Mouse (Mus musculus): ENCODE results near the gene Shc2. TPM values are rescaled to one million over a fixed set of nuclear protein-coding genes. Genes with fewer than 3 reads are reported as not detected.

Gene Shc2
- 16.7 and 22.8 TPM in 2 replicates for polyA plus RNA-seq (2014; fragmentation: Nextera tagmentation; extraction: Ambion mirVana)

DNA sequence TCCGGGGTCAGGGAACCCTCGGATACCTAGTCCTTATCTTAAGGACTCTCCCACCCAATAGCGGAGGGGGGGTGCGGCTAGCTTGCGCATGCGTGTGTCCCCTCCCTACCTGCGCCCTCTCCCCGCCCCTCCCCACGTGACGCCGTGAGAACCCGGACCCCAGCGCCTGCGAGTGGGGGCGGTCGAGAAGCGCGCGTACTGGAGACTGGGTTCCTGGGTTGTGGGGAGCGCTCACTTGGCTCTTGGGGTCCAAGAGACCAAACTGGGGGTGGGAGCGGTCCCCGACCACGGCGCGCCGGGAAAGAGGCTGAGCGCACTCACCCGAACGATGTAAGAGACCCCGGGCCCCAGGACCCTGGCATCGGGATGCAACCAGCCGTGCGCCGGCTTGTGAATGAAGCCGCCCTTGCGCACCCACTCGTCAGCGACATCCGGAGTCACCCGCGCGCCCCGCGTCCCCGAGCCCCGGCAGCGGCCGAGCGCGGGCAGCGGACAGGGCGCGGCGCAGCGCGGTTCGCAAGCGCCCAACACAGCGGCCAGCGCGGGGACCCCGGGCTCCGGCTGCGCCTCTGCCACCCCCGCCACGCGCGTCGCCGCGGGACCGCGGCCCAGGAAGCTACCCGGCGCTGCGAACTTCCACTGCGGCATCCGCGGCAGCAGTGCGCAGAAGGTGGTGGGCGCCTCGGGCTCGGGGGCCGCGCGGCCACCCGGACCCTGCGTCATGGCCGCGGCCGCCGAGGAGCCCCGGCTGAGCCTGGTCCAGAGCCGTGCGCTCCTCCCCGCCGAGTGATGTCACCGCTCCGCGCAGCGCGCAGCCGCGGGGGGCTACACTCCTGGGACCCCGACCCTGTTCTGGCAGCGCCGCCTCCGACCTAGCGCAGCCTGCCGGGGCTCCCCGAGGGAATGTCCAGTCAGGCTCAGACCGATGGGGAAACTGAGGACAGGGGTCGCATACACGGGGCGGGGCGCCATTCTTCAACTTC lies at the start of gene Shc2:
Gene Shc2 (minus strand): TSS at position 791 of the 983 bp plus-strand sequence.
- H3K4me1 ChIP-seq (ENCODE audit: control insufficient read depth, insufficient read depth, low read length) = peaks cover 13% of the 10 kb centered on the region; the same call in 1 of the 2 replicates
- no peaks in the 10 kb centered on the region for H3K9me3 ChIP-seq (ENCODE audit: control insufficient read depth, low read length)
- peaks cover 8% of the 10 kb centered on the region; the same call in 1 of the 2 replicates for H3K27me3 ChIP-seq (ENCODE audit: control insufficient read depth, insufficient read depth, low read length)
- H3K27ac ChIP-seq (ENCODE audit: low read depth, low read length) = peak within 1 kb of the TSS; percentile 94
- WGBS = under 1% methylated on average over 103 of the region's 116 CpGs
- peak within 1 kb of the TSS; percentile 79 for H3K4me3 ChIP-seq (ENCODE audit: low read depth, low read length)
- H3K36me3 ChIP-seq (ENCODE audit: control insufficient read depth, insufficient read depth, low read length) = no peaks in the 10 kb centered on the region
- H3K9ac ChIP-seq (replicated peaks; ENCODE audit: low read depth, low read length) = peak within 1 kb of the TSS; percentile 89
- ATAC-seq (ENCODE audit: low read depth) = peak; percentile 91
- peak within 1 kb of the TSS; percentile 78 for H3K4me2 ChIP-seq (ENCODE audit: low read depth, low read length)

DNA sequence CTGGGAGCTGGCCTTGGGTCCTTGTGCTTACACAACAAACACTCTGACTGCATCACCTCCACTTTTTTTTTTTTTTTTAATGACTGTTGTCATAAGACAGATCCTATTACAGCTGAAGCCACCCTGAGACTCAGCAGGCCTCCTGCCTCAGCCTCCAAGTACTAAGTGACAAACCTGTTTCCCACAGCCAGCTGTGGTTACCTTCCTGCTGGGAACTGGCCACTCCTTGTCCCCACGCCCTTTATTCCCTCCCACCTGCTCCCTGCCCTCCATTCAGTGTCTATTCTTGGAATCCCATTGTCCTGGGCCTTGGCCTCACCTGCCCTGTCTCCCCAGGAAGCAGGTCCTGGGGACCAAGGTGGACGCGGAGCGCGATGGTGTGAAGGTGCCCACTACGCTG lies 49.8 kb upstream of the Shc2 start:
- H3K4me3 ChIP-seq (ENCODE audit: low read depth, low read length) = no peak overlapping the region
- no peaks in the 10 kb centered on the region for H3K9me3 ChIP-seq (ENCODE audit: control insufficient read depth, low read length)
- WGBS = 97% methylated on average over 6 of the region's 6 CpGs
- H3K4me2 ChIP-seq (ENCODE audit: low read depth, low read length) = no peak overlapping the region
- H3K27ac ChIP-seq (ENCODE audit: low read depth, low read length) = no peak overlapping the region
- no peaks in the 10 kb centered on the region for H3K27me3 ChIP-seq (ENCODE audit: control insufficient read depth, insufficient read depth, low read length)
- peaks cover 12% of the 10 kb centered on the region for H3K4me1 ChIP-seq (ENCODE audit: control insufficient read depth, insufficient read depth, low read length)
- H3K36me3 ChIP-seq (ENCODE audit: control insufficient read depth, insufficient read depth, low read length) = peaks cover 34% of the 10 kb centered on the region
- no peak overlapping the region for H3K9ac ChIP-seq (replicated peaks; ENCODE audit: low read depth, low read length)
- no peak for ATAC-seq (ENCODE audit: low read depth)

DNA sequence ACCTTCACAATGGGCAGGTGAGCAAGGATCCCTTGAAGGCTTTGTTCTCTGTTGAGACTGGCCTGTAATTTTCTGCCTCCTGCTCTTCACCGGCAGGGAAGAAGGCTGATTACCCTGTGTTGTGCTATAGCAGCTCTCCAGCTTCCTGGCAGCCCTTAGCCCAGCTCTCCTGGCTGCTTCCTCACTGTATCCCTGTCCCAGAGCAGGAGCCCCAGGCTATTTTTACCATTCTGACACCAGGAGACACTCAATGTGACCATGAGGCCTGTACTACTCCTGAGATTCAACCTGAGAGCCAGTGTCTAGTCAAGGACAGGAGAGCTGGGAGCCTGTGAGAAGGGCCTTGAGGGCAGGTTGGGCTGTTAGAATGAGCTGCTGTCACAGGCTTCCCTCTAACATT lies 49.0 kb upstream of the Shc2 start:
- H3K4me1 ChIP-seq (ENCODE audit: control insufficient read depth, insufficient read depth, low read length) = peaks cover 12% of the 10 kb centered on the region
- H3K9me3 ChIP-seq (ENCODE audit: control insufficient read depth, low read length) = no peaks in the 10 kb centered on the region
- H3K4me3 ChIP-seq (ENCODE audit: low read depth, low read length) = no peak overlapping the region
- H3K9ac ChIP-seq (replicated peaks; ENCODE audit: low read depth, low read length) = no peak overlapping the region
- no peaks in the 10 kb centered on the region for H3K27me3 ChIP-seq (ENCODE audit: control insufficient read depth, insufficient read depth, low read length)
- no peak overlapping the region for H3K4me2 ChIP-seq (ENCODE audit: low read depth, low read length)
- ATAC-seq (ENCODE audit: low read depth) = no peak
- peaks cover 34% of the 10 kb centered on the region for H3K36me3 ChIP-seq (ENCODE audit: control insufficient read depth, insufficient read depth, low read length)
- H3K27ac ChIP-seq (ENCODE audit: low read depth, low read length) = no peak overlapping the region
- 93% methylated on average over 1 of the region's 1 CpGs for WGBS

DNA sequence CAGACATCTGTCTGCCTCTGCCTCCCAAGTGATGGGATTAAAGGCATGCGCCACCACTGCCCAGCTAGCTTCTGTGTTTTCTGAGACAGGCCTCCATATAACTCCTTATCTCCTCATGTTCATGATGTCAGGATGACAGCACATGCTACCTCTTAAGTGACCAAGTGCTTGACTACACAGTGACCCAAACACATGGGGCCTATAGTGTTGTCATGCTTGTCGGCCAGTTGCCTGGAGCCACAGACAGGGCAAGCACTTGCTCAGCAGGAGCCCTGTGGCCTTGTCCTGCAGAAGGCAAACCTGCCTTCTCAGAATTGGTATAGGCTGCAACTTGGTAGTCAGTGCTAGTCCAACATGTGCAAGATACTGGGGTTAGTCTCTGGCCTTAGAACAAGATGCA lies 48.5 kb upstream of the Shc2 start:
- Histone ChIP-seq H3K9ac (replicated peaks; ENCODE audit: low read depth, low read length) (no peak overlapping the region), H3K9me3 (ENCODE audit: control insufficient read depth, low read length) (no peaks in the 10 kb centered on the region), H3K27ac (ENCODE audit: low read depth, low read length) (no peak overlapping the region), H3K4me3 (ENCODE audit: low read depth, low read length) (no peak overlapping the region), H3K27me3 (ENCODE audit: control insufficient read depth, insufficient read depth, low read length) (no peaks in the 10 kb centered on the region), H3K36me3 (ENCODE audit: control insufficient read depth, insufficient read depth, low read length) (peaks cover 34% of the 10 kb centered on the region), H3K4me1 (ENCODE audit: control insufficient read depth, insufficient read depth, low read length) (peaks cover 13% of the 10 kb centered on the region), H3K4me2 (ENCODE audit: low read depth, low read length) (no peak overlapping the region)
- WGBS = 91% methylated on average over 2 of the region's 2 CpGs
- no peak for ATAC-seq (ENCODE audit: low read depth)

DNA sequence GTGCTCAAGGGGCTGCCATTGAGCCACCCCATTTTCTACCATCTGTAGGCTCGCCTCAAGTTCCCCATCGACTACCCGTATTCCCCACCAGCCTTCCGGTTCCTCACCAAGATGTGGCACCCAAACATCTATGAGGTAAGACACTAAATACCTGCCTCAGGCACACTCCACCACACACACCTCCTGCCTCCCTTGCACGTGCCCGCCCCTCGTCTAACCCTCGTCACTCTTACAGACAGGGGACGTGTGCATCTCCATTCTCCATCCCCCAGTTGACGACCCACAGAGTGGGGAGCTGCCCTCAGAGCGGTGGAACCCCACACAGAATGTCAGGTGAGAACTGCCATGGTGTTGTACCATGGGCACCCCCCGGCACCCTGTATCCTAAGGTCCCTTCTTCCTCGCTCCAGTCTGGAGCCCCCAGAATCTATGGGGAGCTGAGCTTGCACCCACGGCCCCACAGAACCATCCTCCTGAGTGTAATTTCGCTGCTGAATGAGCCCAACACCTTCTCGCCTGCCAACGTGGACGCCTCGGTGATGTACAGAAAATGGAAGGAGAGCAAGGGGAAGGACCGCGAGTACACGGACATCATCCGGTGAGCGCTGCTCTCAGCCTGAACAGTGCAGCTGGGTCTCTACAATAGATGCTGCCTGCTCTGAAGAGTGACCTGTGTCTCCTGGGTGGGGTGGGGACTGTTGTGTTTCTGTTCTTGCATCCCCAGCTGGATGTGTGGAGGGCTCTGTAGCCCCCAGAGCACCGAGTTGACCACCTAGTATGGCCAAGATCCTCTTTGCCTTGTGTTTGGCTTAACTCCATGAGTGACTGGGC lies 47.3 kb upstream of the Shc2 start:
- WGBS = 95% methylated on average over 25 of the region's 25 CpGs
- Histone ChIP-seq H3K4me2 (ENCODE audit: low read depth, low read length) (no peak overlapping the region), H3K27ac (ENCODE audit: low read depth, low read length) (no peak overlapping the region), H3K27me3 (ENCODE audit: control insufficient read depth, insufficient read depth, low read length) (no peaks in the 10 kb centered on the region), H3K36me3 (ENCODE audit: control insufficient read depth, insufficient read depth, low read length) (peaks cover 34% of the 10 kb centered on the region), H3K9ac (replicated peaks; ENCODE audit: low read depth, low read length) (no peak overlapping the region), H3K4me1 (ENCODE audit: control insufficient read depth, insufficient read depth, low read length) (peaks cover 17% of the 10 kb centered on the region), H3K9me3 (ENCODE audit: control insufficient read depth, low read length) (no peaks in the 10 kb centered on the region), H3K4me3 (ENCODE audit: low read depth, low read length) (no peak overlapping the region)
- no peak for ATAC-seq (ENCODE audit: low read depth)

DNA sequence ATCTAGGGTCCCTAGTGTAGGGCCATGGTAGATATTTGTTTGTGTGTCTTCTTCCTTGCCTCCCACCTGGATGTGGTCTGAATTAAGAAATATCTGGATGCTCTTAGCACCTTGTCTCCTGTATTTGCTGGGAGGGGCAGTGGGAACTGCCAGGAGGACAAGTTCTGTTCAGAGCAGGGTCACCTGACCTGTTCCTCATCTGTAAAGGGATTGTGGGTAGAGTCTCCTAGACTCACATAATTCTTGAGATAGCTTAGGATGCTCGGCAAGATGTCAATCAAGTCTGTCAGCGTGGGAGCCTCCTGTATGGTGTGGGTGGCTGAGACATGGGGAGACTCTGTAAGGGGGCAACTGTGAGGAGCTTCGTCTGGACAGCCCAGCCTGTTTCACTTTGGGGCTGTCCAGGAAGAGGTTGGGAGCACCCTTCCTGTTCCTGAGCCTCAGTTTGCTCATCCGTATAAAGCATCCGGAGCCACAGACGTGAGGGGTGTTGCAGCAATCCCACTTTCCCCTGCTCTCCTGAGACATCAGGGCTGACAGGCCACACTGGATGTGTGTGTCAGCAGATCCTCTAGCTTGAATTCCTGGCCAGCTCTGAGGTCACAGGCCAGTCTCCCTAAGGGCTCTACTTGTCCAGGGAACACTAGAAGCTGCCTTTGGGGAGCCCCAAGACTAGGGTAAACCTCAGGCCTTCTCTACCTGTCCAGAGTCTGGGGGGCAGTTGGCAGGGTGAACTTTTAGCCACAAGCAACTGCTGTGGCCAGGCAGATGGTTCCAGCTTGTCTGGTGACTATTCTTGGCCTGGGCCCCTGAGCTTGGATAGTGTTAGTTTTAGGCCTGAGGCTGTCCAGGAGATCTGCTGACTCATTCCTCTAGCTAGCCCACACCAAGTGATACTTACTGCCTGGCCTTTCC lies 46.3 kb upstream of the Shc2 start:
- no peak for ATAC-seq (ENCODE audit: low read depth)
- 87% methylated on average over 6 of the region's 6 CpGs for WGBS
- H3K36me3 ChIP-seq (ENCODE audit: control insufficient read depth, insufficient read depth, low read length) = peaks cover 34% of the 10 kb centered on the region
- no peak overlapping the region for H3K27ac ChIP-seq (ENCODE audit: low read depth, low read length)
- H3K4me3 ChIP-seq (ENCODE audit: low read depth, low read length) = peak overlapping the region; percentile 65; the same call in 1 of the 2 replicates
- peaks cover 17% of the 10 kb centered on the region for H3K4me1 ChIP-seq (ENCODE audit: control insufficient read depth, insufficient read depth, low read length)
- H3K9me3 ChIP-seq (ENCODE audit: control insufficient read depth, low read length) = no peaks in the 10 kb centered on the region
- H3K9ac ChIP-seq (replicated peaks; ENCODE audit: low read depth, low read length) = peak overlapping the region; percentile 74; the same call in 1 of the 2 replicates
- H3K27me3 ChIP-seq (ENCODE audit: control insufficient read depth, insufficient read depth, low read length) = no peaks in the 10 kb centered on the region
- H3K4me2 ChIP-seq (ENCODE audit: low read depth, low read length) = peak overlapping the region; percentile 89

DNA sequence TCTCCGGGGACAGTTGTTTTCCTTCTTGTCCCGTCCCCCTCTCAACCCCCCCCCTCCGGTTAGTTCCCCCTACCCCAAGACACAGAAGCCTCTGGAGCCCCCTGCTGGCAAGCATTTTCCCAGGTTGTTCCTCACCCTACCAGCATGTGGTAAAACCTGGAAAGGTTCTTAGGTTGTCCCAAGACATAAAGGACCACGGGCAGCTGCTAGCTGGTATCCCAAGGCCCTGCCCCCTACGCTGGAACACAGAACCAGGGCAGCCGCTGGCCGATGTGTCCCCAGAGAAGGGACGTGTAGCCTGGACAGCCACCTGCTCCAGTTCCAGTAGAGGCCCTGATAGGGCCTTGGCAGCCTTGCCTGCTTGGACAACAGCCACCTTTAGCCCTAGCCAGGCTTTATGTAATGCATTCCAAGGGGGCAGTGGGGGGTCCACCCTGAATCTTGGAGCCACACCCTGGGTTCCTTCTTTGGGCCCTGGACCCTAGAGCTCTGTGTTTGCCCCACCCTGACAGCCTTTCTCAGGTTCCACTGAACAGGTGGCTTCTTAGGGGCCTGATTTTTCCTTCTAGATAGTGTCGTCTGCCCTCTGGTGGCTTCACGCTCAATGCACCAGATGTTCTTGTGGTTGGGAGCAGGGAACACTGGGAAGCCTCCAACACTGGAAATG lies 45.3 kb upstream of the Shc2 start:
- Histone ChIP-seq H3K4me3 (ENCODE audit: low read depth, low read length) (peak overlapping the region; percentile 65), H3K9me3 (ENCODE audit: control insufficient read depth, low read length) (no peaks in the 10 kb centered on the region), H3K27me3 (ENCODE audit: control insufficient read depth, insufficient read depth, low read length) (no peaks in the 10 kb centered on the region), H3K27ac (ENCODE audit: low read depth, low read length) (no peak overlapping the region; the same call in 1 of the 2 replicates), H3K4me1 (ENCODE audit: control insufficient read depth, insufficient read depth, low read length) (peaks cover 17% of the 10 kb centered on the region), H3K9ac (replicated peaks; ENCODE audit: low read depth, low read length) (peak overlapping the region; percentile 74), H3K36me3 (ENCODE audit: control insufficient read depth, insufficient read depth, low read length) (peaks cover 28% of the 10 kb centered on the region), H3K4me2 (ENCODE audit: low read depth, low read length) (peak overlapping the region; percentile 89)
- no peak for ATAC-seq (ENCODE audit: low read depth)
- 6% methylated on average over 10 of the region's 10 CpGs for WGBS

DNA sequence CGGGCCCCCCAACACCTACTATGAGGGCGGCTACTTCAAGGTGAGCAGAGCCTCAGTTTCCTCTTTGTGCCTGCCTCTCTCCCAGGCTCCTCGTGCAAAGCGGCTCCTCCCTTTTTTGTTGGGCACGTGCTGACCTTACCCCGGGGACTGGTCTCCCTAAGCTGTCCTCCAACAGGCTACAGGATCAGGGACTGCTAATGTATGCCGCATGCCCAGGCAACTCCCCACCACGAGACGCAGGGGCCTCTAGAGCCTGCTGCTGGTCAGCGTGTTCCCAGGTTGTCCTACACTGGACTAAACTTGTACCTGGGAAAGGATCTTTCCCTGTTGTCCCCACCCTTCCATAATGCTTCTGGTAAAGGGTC lies 44.8 kb upstream of the Shc2 start:
- peaks cover 17% of the 10 kb centered on the region for H3K4me1 ChIP-seq (ENCODE audit: control insufficient read depth, insufficient read depth, low read length)
- H3K4me2 ChIP-seq (ENCODE audit: low read depth, low read length) = peak overlapping the region; percentile 89
- peak; percentile 13 for ATAC-seq (ENCODE audit: low read depth)
- WGBS = 0% methylated on average over 8 of the region's 10 CpGs
- peak overlapping the region; percentile 65 for H3K4me3 ChIP-seq (ENCODE audit: low read depth, low read length)
- peak overlapping the region; percentile 74 for H3K9ac ChIP-seq (replicated peaks; ENCODE audit: low read depth, low read length)
- peaks cover 24% of the 10 kb centered on the region for H3K36me3 ChIP-seq (ENCODE audit: control insufficient read depth, insufficient read depth, low read length)
- no peaks in the 10 kb centered on the region for H3K27me3 ChIP-seq (ENCODE audit: control insufficient read depth, insufficient read depth, low read length)
- H3K27ac ChIP-seq (ENCODE audit: low read depth, low read length) = peak overlapping the region; percentile 60
- no peaks in the 10 kb centered on the region for H3K9me3 ChIP-seq (ENCODE audit: control insufficient read depth, low read length)
